Mouse (Mus musculus) kidney, adult 2 months (tissue): ENCODE measurements at regions not wholly inside any gene's neighbourhood (a gene's known extent, or its start where the extent isn't known, plus 50 kb on each side); places are given as distances from the start of the nearest gene placed in this dataset.

Source experiments
- CTCF ChIP-seq: fragments of 200-500 bp; conservative IDR thresholded peaks from 2 replicates; pipeline ENCODE4 v1.5.1; 2011; ENCODE audit warnings: low read depth, mild to moderate bottlenecking, control low read depth, low read length, moderate library complexity, mixed read lengths; ENCODE audit not compliant: insufficient read depth, insufficient read length
- POLR2A ChIP-seq: fragments of 200-500 bp; IDR thresholded peaks from one replicate; pipeline ENCODE4 v1.6.1; 2011; ENCODE audit warnings: low read depth, low read length, control low read depth

DNA sequence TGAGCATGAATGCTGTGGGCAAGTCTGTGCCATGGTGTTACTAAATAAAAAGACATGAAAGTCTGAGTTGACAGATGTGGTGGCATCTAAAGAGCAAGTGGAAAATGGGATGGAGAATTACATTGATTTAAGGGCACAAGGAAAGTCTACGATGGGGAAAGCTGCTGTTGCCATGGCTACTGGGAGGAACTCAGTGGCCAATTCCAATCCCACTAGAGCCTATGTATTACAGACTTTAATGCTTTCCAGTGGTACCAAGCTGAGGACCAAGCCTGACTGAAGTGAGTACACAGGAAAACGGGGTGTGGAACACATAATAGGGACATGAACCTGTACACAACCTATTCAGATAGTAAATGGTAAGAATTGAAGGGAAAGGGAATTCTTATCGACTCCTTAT, 654.9 kb downstream of the Trib2 start:
- TF ChIP-seq CTCF (no peak), POLR2A (no peak)
